Mouse (Mus musculus) hematopoietic stem cell, adult 5-6 weeks (primary cell): Measurements from ENCODE around the gene Rcor2. TPM values are rescaled to one million over a fixed set of nuclear protein-coding genes. Genes with fewer than 3 reads are reported as not detected.

Source experiments
- ATAC-seq, 2 experiments: fragments of 125-278 bp in 1 of 2; replicated peaks in 1 of 2; 2 replicates each; pipeline ENCODE4 v1.8.0; 2016 to 2017; ENCODE audit warnings: inconsistent platforms in 2 of 2, mild to moderate bottlenecking in 2 of 2, moderate number of reproducible peaks in 2 of 2, low read depth in 1 of 2, moderate TSS enrichment in 1 of 2; ENCODE audit not compliant: low FRiP score in 2 of 2, poor library complexity in 2 of 2, severe bottlenecking in 2 of 2, insufficient read depth in 1 of 2, low TSS enrichment in 1 of 2
- total RNA-seq: library from RNA; stranded (forward); fragments of 172-1452, 232-1000 nt; gene quantifications from 2 replicates; pipeline ENCODE4 v1.2.3, GENCODE M21; 2017

Rcor2 gene
- total RNA-seq, 1 experiment from 2014 or later = 19.1 TPM

DNA sequence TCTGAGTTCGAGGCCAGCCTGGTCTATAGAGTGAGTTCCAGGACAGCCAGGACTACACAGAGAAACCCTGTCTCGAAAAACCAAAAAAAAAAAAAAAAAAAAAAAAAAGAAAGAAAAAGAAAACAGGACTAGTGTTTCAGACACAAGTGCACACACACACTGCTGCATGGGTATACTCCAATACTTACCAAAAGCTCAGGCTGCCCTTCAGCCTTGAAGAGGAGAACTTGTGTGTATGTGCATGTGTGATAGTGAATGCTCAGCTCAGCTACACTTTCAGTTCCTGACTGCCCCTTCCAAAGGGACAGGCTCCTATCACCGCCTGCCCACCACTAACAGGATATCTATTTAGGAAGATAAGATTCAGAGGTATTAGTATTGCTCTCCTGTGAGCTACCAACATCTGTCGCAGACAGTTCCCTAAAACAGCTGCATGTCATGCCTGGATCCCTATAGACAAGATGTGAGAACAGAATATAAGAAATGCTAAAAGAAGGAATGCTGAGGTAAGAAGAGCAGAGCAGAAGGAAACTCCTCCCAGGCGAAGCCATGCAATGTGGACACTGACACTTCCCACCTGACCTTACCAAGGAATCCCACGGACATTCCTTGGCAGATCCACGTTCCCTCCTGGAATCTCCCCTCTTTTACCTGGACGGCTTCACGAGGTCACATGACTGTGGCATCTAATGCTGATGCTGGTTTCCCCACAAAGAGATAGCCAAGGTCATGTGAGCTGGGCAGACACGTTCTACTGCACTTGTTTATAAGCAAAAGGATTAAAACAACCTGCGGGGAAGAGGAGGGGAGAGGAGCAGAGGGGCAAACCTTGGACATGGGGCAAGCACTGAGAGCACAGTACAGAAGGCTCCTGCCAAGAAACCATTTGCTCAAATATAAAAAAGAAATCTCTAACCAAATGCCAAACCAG is 38.5 kb downstream of the Rcor2 start:
- ATAC-seq = no peak

DNA sequence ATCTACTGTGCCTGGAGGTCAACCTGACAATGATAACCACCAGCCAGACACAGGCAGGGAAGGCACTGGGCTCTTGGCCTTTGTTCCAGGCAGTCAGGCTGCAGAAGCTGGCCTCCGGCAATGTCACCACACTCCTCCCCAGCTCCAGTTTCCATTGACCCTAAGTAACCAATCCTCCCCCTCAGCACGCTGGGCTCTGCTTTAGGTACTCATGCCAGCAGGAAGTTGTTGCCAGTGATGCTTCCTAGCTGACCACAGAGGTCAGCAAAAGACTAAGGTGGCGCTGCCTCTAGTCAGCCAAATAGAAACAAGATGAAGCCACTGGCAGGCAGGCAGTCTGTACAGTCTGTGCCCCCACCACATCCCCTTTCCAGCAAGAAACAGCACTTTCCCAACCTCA is 39.8 kb downstream of the Rcor2 start:
- peak; percentile 20 to 33; a peak in 1 of 4 replicates for ATAC-seq

DNA sequence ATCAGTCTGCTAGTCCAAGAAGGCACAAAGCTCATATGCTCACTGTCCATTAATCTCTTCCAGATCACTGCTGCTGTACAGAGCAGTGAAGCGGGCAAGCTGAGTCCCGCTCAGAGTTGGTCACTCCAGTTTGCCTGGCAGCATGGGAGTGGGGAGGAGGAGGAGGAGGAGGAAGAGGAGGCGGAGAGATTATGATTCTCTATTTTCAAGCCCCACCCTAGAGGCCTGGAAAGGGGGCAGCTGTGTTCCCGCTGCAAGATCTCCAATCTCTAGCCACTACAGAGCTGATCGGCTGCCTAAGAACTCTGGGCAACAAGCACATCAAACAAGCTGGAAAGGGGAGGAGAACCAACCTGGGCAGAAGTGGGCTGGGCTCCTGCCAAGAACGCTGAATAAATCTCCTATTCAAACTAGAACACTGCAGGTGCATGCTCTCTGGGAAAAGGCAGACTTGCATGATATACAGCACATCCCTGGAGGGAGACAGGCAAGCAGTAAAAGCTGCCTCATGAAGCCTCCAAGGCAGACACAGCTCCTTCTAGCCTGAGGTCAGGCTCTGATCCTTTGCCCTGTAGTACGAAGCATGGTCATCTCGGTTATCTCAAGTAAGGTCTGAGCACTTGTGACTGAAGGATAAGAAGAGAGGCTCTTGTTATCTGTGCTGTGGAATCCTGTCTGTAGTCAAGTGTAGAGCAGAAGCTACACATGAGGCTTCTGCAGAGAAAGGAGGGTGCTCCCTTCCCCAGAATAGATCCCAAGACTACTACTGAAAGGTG is 41.1 kb downstream of the Rcor2 start:
- ATAC-seq = no peak

DNA sequence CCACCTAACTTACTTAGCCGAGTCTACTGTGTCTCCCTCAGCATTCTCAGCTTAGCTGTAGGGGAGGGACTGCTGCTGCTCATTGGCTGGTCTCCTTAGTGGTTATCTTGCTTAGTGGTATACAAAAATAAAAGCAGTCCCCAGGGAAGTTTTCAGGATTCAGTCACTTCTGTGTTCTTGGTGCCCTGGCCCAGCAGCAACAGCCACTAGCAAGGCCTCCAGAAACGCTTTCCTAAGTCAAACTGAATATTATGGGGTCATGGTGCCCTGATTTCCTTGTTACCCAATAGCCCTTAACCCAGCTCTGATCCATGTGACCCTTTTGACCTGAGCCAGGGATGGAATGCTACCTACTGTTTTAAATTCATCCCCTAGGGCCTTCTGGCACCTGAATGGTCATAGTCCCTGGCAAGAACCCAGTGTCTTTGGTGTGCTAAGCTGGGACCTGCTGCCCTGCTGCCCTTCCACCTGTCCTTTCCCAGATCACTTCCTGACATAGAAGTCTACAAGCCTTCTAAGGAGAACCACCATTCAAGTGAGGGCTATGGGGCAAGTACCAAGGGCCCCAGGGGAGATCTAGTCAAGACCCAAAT is 42.7 kb downstream of the Rcor2 start:
- no peak for ATAC-seq

DNA sequence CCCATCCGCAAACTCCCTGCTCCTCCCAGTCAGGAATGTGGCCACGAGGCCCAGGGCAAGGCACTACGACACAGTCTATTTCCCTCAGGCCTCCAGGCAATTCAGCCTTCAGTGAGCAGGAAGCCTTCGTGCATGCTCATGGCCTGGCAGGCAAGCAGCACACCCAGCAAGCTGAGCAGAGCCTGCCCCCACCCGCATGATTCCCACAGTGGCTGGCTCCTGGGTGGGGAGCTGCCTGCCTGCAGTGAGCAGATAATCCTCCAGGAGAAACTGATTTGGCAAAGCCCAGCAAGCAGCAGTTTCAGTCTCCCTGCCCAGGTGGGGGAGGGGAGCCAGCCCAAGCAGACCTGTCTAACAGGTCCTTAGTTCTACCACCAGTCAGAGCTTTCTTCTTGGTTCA is 43.6 kb downstream of the Rcor2 start:
- ATAC-seq = no peak; a peak in 1 of 4 replicates

DNA sequence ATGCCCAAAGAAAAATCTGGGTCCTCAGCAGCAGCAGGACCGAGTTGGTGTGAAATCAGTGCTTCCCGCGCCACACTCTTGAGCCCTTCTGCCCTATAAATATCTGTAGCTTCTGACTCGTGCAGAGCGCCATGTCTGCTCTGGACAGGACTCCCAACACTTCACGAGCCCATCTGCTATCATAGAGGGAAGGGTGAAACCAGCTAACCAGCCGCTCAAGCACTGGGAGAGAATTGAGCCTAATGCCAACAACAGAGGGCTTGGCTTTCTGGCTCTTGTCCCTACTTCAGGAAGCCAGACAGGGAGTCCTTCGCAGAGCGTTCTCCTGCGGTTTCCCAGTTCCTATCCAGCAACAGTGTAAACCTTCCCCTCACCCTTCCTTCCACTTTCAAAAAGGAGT is 44.2 kb downstream of the Rcor2 start:
- 0 out of 4 replicates have a peak, but pooled peaks of 1 of the 2 experiments have one; percentile 16 for ATAC-seq

DNA sequence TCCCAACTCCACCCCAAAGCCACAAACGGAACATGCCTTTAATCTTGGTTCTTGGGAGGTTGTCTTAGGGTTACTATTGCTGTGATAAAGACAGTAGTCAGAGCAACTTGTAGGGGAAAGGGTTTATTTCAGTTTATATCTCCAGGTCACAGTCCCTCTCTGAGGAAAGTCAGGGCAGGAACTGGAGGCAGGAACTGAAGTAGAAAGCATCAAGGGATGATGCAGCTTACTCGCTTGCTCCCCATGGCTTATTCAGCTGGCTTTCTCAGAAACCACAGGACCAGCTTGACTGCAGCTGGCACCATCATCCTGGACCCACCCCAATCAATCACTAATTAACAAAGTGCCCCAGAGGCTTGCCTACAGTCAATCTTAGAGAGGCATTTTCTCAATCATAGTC is 46.5 kb downstream of the Rcor2 start:
- no peak for ATAC-seq

DNA sequence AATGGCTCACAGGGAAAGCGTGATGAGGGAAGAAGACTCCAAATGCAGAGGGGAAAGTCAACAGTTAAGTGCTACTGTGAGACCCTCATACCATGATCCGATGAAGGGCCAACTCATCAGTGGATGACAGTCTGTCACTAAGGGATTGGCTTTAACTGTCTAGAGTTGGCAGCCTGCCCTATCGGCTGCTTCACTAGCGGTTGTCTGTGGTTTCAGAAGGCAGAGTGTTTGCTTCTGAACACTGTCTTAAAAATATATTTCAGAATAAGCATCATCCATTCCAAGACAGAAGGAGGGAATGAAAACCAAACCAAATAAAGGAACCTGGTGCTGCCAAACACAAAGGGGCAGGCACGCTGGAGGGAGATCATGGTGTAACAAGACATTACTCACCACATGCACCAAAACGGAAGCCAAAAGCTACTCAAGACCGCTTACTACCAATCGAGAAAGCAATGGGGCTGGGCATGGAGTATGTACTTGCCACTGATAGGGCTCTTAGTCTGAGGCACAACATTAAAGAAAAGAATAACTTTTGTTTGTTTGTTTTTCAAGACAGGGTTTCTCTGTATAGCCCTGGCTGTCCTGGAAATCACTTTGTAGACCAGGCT is 48.0 kb downstream of the Rcor2 start:
- no peak for ATAC-seq

DNA sequence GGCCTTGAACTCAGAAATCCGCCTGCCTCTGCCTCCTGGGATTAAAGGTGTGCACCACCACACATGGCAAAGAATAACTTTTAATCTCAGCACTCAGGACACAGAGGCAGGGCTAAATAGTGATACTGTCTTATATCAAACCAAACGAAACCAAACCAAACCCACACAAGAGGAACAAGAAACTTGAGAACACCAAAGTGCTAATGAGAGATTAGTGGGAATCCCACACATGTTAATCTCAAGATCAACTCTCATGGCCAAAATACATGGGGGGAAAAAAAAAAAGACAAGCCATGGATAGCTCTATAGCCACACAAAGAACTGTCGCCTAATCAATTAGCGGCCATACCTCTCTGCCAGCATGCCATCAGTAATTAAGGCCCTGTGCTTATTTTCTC is 48.5 kb downstream of the Rcor2 start:
- no peak for ATAC-seq

DNA sequence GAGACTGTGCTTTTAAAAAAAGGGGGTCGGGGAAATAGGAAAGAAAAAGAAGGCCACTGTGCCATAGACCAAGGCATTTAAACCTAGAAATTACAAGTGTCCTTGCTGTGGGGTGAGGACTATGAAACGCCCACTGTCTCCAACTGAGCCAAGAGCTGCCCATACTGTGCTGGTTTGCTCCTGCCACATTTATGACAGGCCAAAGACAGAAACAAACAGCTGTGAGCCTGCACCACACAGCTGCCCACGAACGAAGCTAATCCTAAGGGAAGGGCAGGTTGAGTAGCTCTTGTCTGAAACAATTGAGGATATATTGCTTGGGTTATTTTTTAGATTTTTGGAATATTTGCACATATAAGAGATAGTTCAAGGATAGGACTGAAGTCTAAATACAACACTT is 49.7 kb downstream of the Rcor2 start:
- ATAC-seq = no peak

DNA sequence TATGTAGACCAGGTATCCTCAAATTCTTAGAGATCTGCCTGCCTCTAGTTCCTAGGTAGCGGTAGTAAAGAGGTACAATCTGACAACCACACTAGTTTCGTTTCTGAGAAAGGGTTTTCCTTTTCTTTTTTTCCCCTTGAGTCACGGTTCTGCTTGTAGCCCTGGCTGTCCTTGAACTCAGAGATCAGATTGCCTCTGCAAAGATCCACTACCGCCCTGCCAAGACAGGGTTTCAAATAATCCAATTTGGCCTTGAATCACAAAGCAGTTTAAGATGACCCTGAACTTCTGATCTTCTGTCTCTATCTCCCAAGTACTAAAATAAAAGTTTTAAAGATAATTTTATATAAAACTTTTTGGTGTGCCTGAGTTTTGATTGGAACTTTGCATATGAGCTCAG is 50.6 kb downstream of the Rcor2 start:
- no peak for ATAC-seq

DNA sequence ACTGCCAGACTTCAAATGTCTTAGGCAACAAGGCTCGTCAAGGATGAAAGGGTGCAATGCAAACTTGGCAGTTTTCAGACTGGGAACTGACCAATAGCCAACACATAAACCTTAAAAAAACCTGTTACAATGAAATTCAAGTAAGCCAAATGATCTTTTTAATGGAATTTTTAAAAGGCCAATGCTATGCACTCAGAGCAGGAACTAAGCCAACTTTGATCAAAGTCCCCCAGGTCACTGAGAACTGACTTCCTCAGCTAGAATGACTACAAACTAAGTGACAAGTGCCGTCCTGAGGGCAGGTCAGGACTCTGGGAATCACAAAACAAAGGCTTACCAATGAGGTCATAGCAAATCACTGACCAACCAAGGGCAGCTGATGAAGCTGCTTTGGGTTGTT is 53.1 kb downstream of the Rcor2 start:
- no peak; a peak in 1 of 4 replicates for ATAC-seq

DNA sequence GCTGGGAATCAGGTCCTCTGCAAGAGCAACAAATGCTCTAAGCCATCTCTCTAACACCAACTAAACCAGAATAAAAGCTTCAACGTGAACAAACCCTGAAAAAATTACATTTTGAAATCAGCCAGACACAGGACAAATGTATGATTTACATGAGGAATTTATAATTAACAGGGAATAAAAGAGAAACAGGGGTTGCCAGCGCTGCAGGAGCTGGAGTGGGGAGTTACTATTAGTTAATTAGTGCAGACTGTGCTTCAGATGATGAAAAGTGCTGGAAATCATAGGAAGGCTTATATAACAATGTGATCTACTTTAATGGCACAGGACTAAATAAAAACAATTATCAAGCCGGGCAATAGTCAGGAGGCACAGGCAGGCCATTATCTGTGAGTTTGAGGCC is 54.3 kb downstream of the Rcor2 start:
- no peak for ATAC-seq

Other genes starting within 250 kb of the Rcor2 start
- gene Fermt3, start 247.9 kb upstream of the Rcor2 start, total RNA-seq = 198 and 220 TPM in 2 replicates
- 162 and 250 TPM in 2 replicates for gene Stip1, start 227.4 kb upstream of the Rcor2 start, total RNA-seq
- gene Macrod1, start 210.5 kb upstream of the Rcor2 start, total RNA-seq = 5.2 and 11.2 TPM in 2 replicates
- not detected in 2 replicates for gene Flrt1, start 161.6 kb upstream of the Rcor2 start, total RNA-seq
- 72.4 and 74.3 TPM in 2 replicates for gene Otub1, start 61.0 kb upstream of the Rcor2 start, total RNA-seq
- gene Cox8a, start 49.7 kb upstream of the Rcor2 start, total RNA-seq = 361 and 451 TPM in 2 replicates
- 39.5 and 43.1 TPM in 2 replicates for gene Naa40, start 26.1 kb upstream of the Rcor2 start, total RNA-seq
- gene Mark2, start 74.5 kb downstream of the Rcor2 start, total RNA-seq = 16.8 and 26.6 TPM in 2 replicates
- 12.7 and 22.3 TPM in 2 replicates for gene Spindoc, start 115.7 kb downstream of the Rcor2 start, total RNA-seq
- 8.1 and 12.4 TPM in 2 replicates for gene 2700081O15Rik, start 150.3 kb downstream of the Rcor2 start, total RNA-seq
- gene Rtn3, start 216.0 kb downstream of the Rcor2 start, total RNA-seq = 73.0 and 76.2 TPM in 2 replicates
- gene Atl3, start 226.7 kb downstream of the Rcor2 start, total RNA-seq = 83.7 and 88.9 TPM in 2 replicates